Mouse (Mus musculus): ENCODE results near the gene Adgrl3. TPM values are rescaled to one million over a fixed set of nuclear protein-coding genes. Genes with fewer than 3 reads are reported as not detected.

The Adgrl3 gene
- total RNA-seq, 2 experiments from 2014 or later, result 224 to 242 TPM

GRCm38 (mm10) chr5:81345096-81345435 lies 325.1 kb downstream of the Adgrl3 start:
- intact Hi-C loops (cut with DNase I), result no loop called here
- no peak for DNase-seq (ENCODE audit: low spot score in 2 of 2)

GRCm38 (mm10) chr5:81345436-81346131 lies 325.6 kb downstream of the Adgrl3 start:
- no peak for DNase-seq (ENCODE audit: low spot score in 2 of 2)
- intact Hi-C loops (cut with DNase I), result no loop called here

DNA sequence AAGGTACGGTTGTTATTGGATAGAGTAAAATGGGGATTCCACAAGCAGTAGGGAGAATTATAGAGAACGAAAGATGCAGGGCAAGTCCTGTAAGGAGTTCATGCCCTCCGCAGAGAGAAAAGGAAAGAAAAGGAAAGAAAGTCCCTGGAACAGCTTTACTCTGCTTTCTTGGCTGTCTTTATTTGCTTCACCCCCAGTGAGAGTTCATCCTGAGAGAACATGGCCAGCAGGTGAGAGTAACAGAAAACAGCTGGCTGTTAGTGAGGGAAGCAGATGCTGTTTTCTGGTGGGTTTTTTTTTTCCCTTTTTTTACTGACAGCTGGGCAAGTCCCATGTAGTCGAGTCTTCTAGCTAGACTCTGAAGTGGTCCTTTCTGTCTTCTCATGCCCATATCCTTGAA lies 327.6 kb downstream of the Adgrl3 start:
- no peak for DNase-seq (ENCODE audit: low spot score in 2 of 2)
- intact Hi-C loops (cut with DNase I), result no loop called here

GRCm38 (mm10) chr5:81359560-81359959 lies 339.6 kb downstream of the Adgrl3 start:
- DNase-seq (ENCODE audit: low spot score in 2 of 2), result no peak
- intact Hi-C loops (cut with DNase I), result no loop called here

- intact Hi-C loops (cut with DNase I), result no loop called here
- no peak for DNase-seq (ENCODE audit: low spot score in 2 of 2)
Measured at GRCm38 (mm10) chr5:81364198-81364643, 344.3 kb downstream of the Adgrl3 start.

- intact Hi-C loops (cut with DNase I), result no loop called here
- no peak for DNase-seq (ENCODE audit: low spot score in 2 of 2)
Measured at GRCm38 (mm10) chr5:81365250-81365649, 345.3 kb downstream of the Adgrl3 start.

GRCm38 (mm10) chr5:81370126-81370850 lies 350.4 kb downstream of the Adgrl3 start:
- intact Hi-C loops (cut with DNase I), result no loop called here
- no peak for DNase-seq (ENCODE audit: low spot score in 2 of 2)

- DNase-seq (ENCODE audit: low spot score in 2 of 2), result no peak
- intact Hi-C loops (cut with DNase I), result no loop called here
Measured at GRCm38 (mm10) chr5:81375992-81376391, 356.1 kb downstream of the Adgrl3 start.

DNA sequence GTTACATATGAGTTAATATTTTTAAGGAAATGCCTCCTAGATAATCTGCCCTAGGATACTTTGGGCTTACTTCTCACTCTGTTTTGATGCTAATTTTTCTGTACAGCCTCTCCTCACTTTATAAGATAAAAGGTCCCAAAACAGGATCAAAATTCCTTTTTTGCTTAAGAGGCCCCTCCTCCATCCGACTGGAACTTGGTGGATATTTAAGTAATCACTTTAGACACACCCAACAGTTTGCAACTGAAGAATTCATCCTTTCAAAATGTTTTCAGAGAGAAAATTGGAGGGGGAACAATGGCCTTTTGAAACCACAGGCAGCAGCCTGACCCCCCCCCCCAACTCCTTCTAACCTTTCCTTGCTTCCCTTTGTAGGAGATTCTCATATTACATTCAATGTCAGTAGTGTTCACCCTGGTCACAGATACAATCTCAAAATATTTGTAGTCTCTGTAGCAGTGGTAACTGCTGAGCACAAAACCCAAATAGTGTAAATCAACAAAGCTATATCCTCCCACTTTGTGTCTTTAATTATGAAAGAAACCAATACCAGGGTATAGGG lies 385.7 kb downstream of the Adgrl3 start:
- intact Hi-C loops (cut with DNase I), result no loop called here
- no peak for DNase-seq (ENCODE audit: low spot score in 2 of 2)

DNA sequence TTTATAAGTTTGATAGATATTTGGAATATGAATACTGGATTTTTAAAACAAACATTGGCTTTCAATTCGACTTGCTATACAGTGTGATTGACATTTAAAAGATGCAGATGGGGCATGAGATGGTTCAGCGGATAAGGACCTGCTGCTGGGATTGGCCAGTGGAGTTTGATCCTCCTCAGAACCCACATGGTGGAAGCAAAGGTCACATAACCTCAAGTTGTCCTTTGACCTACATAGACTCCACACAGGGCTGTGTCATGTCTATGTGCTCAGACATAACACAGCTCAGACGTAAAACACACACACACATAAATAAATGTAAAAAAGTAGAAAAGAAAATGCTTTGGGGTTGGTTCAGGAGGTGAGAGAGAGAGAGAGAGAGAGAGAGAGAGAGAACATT lies 397.4 kb downstream of the Adgrl3 start:
- intact Hi-C loops (cut with DNase I), result no loop called here
- DNase-seq (ENCODE audit: low spot score in 2 of 2), result no peak

DNA sequence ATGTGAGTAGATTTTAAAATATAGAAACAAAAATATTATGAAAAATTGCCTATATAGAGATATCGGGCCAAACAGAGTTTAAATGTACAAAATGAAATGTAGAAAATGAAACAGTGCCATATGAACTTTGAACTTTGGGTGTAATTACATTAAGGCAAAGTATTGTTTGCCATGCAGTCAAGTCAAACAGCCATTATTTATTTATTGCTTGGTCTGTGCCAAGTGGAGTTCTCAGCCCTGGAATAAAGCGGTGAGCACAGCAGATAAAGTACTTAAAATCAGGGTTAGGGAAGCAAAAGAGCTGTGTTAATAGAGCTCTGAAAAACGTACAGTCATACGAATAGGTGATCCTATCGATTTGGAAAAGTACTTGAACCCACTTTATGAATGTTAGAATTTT lies 407.5 kb downstream of the Adgrl3 start:
- intact Hi-C loops (cut with DNase I), result no loop called here
- DNase-seq (ENCODE audit: low spot score in 2 of 2), result no peak

DNA sequence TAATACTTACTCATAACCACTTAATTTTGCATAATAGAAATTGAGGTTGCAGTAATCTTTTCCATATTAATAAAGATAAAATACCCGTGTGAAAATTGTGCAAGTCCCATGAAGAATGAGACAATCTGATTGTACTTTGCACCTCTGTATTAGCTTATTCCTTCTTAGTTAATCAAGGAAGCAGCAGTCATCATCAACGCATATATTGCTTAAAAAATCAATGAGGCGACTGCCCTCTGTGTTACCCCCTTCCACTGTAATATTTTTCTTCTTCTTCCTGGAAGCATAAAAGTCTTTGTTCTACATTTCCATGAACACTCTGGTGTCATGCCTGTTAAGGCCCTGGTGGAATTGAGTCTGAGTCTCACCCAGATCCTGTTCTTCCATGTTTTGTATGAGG lies 416.4 kb downstream of the Adgrl3 start:
- intact Hi-C loops (cut with DNase I), result no loop called here
- DNase-seq (ENCODE audit: low spot score in 2 of 2), result no peak

- no peak for DNase-seq (ENCODE audit: low spot score in 2 of 2)
- intact Hi-C loops (cut with DNase I), result no loop called here
Measured at GRCm38 (mm10) chr5:81442150-81442549, 422.2 kb downstream of the Adgrl3 start.

GRCm38 (mm10) chr5:81465971-81466370 lies 446.0 kb downstream of the Adgrl3 start:
- peak in 1 of 2 experiments; percentile 16 for DNase-seq (ENCODE audit: low spot score in 2 of 2)
- intact Hi-C loops (cut with DNase I), result no loop called here

DNA sequence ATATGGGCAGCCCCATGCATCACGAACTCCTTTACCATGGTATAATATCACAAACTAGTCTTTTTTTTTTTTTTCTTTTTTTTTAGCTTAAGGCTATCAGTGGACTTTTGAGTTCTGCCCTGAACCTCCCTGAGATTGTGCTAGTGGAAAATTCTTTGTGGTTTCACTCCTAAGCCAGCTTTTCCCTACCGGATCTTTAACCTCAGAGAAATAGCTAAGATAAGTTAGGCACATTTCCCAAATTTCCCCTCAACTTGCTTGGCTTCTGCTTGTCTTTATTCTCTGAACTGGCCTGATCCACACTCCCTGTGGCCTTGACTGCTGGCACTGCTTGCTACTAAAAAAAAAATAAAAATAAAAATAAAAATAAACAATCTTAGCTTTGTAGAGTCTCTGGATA lies 454.7 kb downstream of the Adgrl3 start:
- DNase-seq (ENCODE audit: low spot score in 2 of 2), result no peak
- intact Hi-C loops (cut with DNase I), result no loop called here

DNA sequence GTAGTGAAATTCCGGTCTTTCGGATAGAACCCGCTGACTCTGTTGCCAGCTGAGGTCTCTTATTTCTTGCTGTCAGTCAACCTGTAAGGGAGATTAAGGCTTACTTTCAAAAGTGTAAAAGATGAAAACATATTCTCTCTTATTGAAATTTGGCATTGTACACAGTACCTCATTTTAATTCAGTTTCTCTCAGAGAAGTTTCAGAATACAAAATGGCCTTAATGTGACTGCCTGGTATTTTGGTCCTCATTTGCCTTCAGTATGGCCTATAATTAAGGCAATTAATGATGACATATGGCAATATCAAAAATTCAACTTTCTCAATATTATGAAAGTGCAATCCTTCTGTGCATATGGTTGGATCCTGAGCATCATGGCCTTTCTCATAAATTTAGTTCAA lies 455.5 kb downstream of the Adgrl3 start:
- intact Hi-C loops (cut with DNase I), result no loop called here
- DNase-seq (ENCODE audit: low spot score in 2 of 2), result no peak

DNA sequence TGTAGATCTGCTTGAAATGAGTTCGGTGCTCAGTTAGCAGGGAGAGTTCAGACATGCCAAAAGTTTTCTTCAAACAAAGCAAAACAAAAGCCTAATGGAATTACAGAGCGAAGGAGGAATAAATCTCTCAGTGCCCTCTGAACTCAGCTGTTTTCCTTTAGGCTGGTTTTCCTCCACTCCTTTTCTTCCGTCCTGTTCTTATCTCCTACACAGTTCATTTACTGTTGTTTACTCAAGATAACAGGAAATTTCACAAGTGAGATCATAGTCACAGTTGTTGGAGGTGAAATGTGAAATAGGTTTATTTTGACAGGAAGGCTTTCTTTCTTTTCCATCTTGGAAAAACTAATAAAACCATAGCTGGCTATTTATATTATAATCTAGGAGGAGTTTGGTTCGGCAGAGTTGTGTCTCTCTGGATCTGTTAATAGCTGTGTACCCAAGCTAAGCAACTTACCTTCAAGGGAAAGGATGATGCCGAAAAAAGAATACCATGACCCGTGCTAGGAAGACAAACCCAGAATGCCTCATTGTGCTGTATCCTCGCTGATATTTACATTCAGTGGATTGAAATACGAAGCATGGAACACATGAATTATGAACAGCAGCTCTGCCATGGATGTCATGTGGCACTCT lies 456.2 kb downstream of the Adgrl3 start:
- DNase-seq (ENCODE audit: low spot score in 2 of 2), result no peak
- intact Hi-C loops (cut with DNase I), result no loop called here

- DNase-seq (ENCODE audit: low spot score in 2 of 2), result no peak
Measured at GRCm38 (mm10) chr5:81480911-81481310, 461.0 kb downstream of the Adgrl3 start.

DNA sequence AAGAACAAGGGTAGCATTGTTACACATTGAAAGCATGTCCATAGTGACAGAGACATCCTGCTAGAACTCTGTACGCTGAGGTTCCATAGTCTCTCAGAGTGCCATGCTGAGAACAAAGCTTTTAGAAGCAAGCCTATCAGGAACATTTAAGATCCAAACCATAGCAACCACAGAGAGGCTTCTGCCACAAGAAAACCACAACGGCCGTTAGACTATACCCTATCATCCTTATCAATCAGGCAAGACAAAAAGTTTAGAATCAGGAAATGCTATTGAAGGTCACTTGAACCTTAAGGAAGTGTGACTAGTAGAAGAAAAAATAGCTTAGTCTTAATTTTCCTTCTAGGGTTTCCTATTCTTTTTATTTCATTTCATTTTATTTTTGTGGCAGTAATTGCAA lies 464.0 kb downstream of the Adgrl3 start:
- intact Hi-C loops (cut with DNase I), result no loop called here
- DNase-seq (ENCODE audit: low spot score in 2 of 2), result no peak

More at GRCm38 (mm10) chr5:81480911-81481310, 461.0 kb downstream of the Adgrl3 start:
- intact Hi-C loops (cut with DNase I), result no loop called here

DNA sequence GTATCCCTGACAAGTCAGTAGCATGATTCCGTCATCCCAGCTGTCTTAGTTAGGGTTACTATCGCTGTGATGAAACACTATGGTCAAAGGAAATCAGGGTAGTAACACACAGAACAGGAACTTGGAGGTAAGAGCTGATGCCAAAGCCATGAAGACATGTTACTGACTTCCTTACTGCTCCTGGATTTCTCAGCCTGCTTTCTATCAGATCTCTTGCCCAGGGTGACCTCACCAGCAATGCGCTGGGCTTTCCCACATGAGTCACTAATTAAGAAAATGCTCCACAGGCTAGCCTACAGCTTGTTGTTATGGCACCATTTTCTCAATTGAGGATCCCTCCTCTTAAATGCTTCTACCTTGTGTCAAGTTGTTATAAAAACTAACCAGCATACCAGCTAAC lies 481.1 kb downstream of the Adgrl3 start:
- intact Hi-C loops (cut with DNase I), result no loop called here
- DNase-seq (ENCODE audit: low spot score in 2 of 2), result no peak
